ENCODE assay signal across 12 mouse cellular contexts in genomic region chr2:174848981-174849681, GRCm38 (mm10).
DNase-seq lines count a peak whose midpoint lies in the region; ATAC-seq lines count a peak whose summit lies in the region.
"Had no signal": no experiment of that assay in that cellular context is flagged by ENCODE, and none has a peak within 500 bp of the region (broad histone marks: within the 10 kb centered on the region; RNA-seq: fewer than 3 reads in every experiment).

No protein-coding gene starts in this region.

- no peaks in the 10 kb centered on the region for H3K27me3 ChIP-seq in embryonic facial prominence, embryonic 10.5 days (replicated peaks; ENCODE audit: low read depth, poor library complexity, severe bottlenecking)
- no peaks in the 10 kb centered on the region for H3K27me3 ChIP-seq in hindbrain, embryonic 14.5 days (ENCODE audit: control insufficient read depth, insufficient read depth, low read length)
- H3K27me3 ChIP-seq in midbrain, embryonic 14.5 days (ENCODE audit: control insufficient read depth, insufficient read depth, low read length) = no peaks in the 10 kb centered on the region
- H3K27me3 ChIP-seq: liver, embryonic 15.5 days had no signal

- peak; percentile 57; the same call in 1 of the 2 replicates for ATAC-seq in hindbrain, embryonic 14.5 days (ENCODE audit: low FRiP score)
- ATAC-seq in midbrain, embryonic 14.5 days (ENCODE audit: low FRiP score, low TSS enrichment) = no peak

- WGBS in embryonic facial prominence, embryonic 10.5 days = 54% methylated on average over 16 of the region's 16 CpGs
- 40% methylated on average over 16 of the region's 16 CpGs for WGBS in hindbrain, embryonic 14.5 days
- WGBS in midbrain, embryonic 14.5 days = 55% methylated on average over 16 of the region's 16 CpGs

- H3K36me3 ChIP-seq in embryonic facial prominence, embryonic 10.5 days (replicated peaks) = no peaks in the 10 kb centered on the region
- no peaks in the 10 kb centered on the region for H3K36me3 ChIP-seq in hindbrain, embryonic 14.5 days (replicated peaks; ENCODE audit: control insufficient read depth, insufficient read depth)
- H3K36me3 ChIP-seq in midbrain, embryonic 14.5 days (ENCODE audit: control insufficient read depth, insufficient read depth, low read length) = no peaks in the 10 kb centered on the region
- H3K36me3 ChIP-seq: liver, embryonic 15.5 days had no signal

- no peak overlapping the region for H3K4me2 ChIP-seq in hindbrain, embryonic 14.5 days (replicated peaks)
- H3K4me2 ChIP-seq in midbrain, embryonic 14.5 days (ENCODE audit: low read length) = no peak overlapping the region
- H3K4me2 ChIP-seq: liver, embryonic 15.5 days had no signal

- peak; percentile 25 to 33 for DNase-seq in cerebellum, postnatal 10 days
- DNase-seq in cerebellum, adult 18-20 months = no peak
- peak; percentile 57 for DNase-seq in embryonic facial prominence, embryonic 10.5 days (ENCODE audit: low spot score)
- DNase-seq in hindbrain, embryonic 14.5 days (ENCODE audit: low spot score) = peak; percentile 39
- peak; percentile 47 for DNase-seq in midbrain, embryonic 14.5 days
- no peak for DNase-seq in frontal cortex, postnatal 25 days (ENCODE audit: low spot score in 2 of 2)
- no peak for DNase-seq in urinary bladder, adult 2 months (ENCODE audit: low spot score)
- DNase-seq in spleen, adult 12 weeks (ENCODE audit: low spot score) = no peak
- DNase-seq: adrenal gland, postnatal 10 days; cerebellum, postnatal 14 days; layer of hippocampus, adult 9-11 months had no signal

- H3K9me3 ChIP-seq in embryonic facial prominence, embryonic 10.5 days = no peaks in the 10 kb centered on the region
- H3K9me3 ChIP-seq in hindbrain, embryonic 14.5 days (ENCODE audit: control insufficient read depth, low read length) = no peaks in the 10 kb centered on the region
- no peaks in the 10 kb centered on the region for H3K9me3 ChIP-seq in midbrain, embryonic 14.5 days (ENCODE audit: control insufficient read depth, low read length)
- H3K9me3 ChIP-seq: liver, embryonic 15.5 days had no signal

- peak overlapping the region; percentile 24; the same call in 1 of the 2 replicates for H3K9ac ChIP-seq in hindbrain, embryonic 14.5 days
- H3K9ac ChIP-seq in midbrain, embryonic 14.5 days (replicated peaks; ENCODE audit: low read length) = peak overlapping the region; percentile 31; the same call in 1 of the 2 replicates
- H3K9ac ChIP-seq: liver, embryonic 15.5 days had no signal

- peak overlapping the region; percentile 80 for H3K27ac ChIP-seq in embryonic facial prominence, embryonic 10.5 days (replicated peaks)
- peak overlapping the region; percentile 60 for H3K27ac ChIP-seq in hindbrain, embryonic 14.5 days
- H3K27ac ChIP-seq in midbrain, embryonic 14.5 days (replicated peaks; ENCODE audit: low read depth, low read length) = peak overlapping the region; percentile 64
- H3K27ac ChIP-seq: liver, embryonic 15.5 days had no signal

- H3K4me3 ChIP-seq in embryonic facial prominence, embryonic 10.5 days = no peak overlapping the region
- H3K4me3 ChIP-seq in hindbrain, embryonic 14.5 days (replicated peaks; ENCODE audit: low read length) = no peak overlapping the region
- no peak overlapping the region for H3K4me3 ChIP-seq in midbrain, embryonic 14.5 days (replicated peaks; ENCODE audit: low read depth, low read length)
- H3K4me3 ChIP-seq: liver, embryonic 15.5 days had no signal

- H3K4me1 ChIP-seq in embryonic facial prominence, embryonic 10.5 days = peaks cover 51% of the 10 kb centered on the region
- H3K4me1 ChIP-seq in hindbrain, embryonic 14.5 days (replicated peaks; ENCODE audit: control insufficient read depth, insufficient read depth, low read length) = peaks cover 19% of the 10 kb centered on the region
- peaks cover 5% of the 10 kb centered on the region; the same call in 1 of the 2 replicates for H3K4me1 ChIP-seq in midbrain, embryonic 14.5 days (ENCODE audit: control insufficient read depth, insufficient read depth, low read length)
- H3K4me1 ChIP-seq: liver, embryonic 15.5 days had no signal

Comparison
In these comparisons a context has a peak if more than half of its experiments do, and no peak if none do; other contexts are left out.
1. DNase-seq: peak in cerebellum, postnatal 10 days (2 of 2), embryonic facial prominence, embryonic 10.5 days (single experiment), hindbrain, embryonic 14.5 days (single experiment) and midbrain, embryonic 14.5 days (single experiment); none in cerebellum, adult 18-20 months (0 of 2), frontal cortex, postnatal 25 days (0 of 2), urinary bladder, adult 2 months (single experiment) and spleen, adult 12 weeks (single experiment).
2. Peak in every context shown above with its lines, with median percentiles within 50 percentile points of each other: H3K27ac ChIP-seq.